In the genomic region with DNA sequence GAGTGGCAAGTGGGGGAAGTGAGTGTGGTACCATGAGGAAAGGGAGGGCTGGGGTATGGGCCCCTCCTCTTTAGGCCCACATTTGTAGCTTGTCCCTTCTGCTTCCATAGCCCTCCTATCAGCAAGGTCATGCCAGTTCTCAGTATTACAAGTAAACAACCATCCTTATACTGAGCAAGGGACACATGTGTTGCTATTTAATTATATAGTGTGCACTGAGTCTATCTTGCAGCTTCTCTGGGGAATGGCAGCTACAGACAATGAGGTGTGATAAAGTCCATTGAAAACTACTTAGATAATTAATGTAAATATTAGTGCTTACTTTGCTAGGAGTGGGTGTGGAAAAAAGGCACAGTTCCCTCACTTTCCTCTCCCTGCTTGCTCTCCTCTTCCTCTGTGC, we compare ENCODE assay signal across 14 mouse cellular contexts.
"Had no signal": no experiment of that assay in that cellular context is flagged by ENCODE, and none has a peak within 500 bp of the region (broad histone marks: within the 10 kb centered on the region; RNA-seq: fewer than 3 reads in every experiment).

No protein-coding gene starts in this region.

- H3K27ac ChIP-seq: kidney, embryonic 15.5 days; liver, embryonic 13.5 days had no signal

- DNase-seq: kidney, adult 8-10 months; kidney, postnatal 10 days; kidney, postnatal 36 days; layer of hippocampus, postnatal 36 days; liver, embryonic 13.5 days; lung, adult 2 months; lung, postnatal 14 days; lung, postnatal 4 days; midbrain, embryonic 14.5 days; right cerebral cortex, postnatal 4 days; thymus, postnatal 25 days had no signal

- H3K27me3 ChIP-seq: kidney, embryonic 15.5 days; liver, embryonic 13.5 days had no signal

- H3K4me3 ChIP-seq: kidney, embryonic 15.5 days; left cerebral cortex, adult 2 months; liver, embryonic 13.5 days had no signal

- H3K36me3 ChIP-seq: kidney, embryonic 15.5 days; liver, embryonic 13.5 days had no signal

- H3K9me3 ChIP-seq: kidney, embryonic 15.5 days; liver, embryonic 13.5 days had no signal

- H3K9ac ChIP-seq: kidney, embryonic 15.5 days; liver, embryonic 13.5 days had no signal

- H3K4me1 ChIP-seq: liver, embryonic 13.5 days had no signal

- H3K4me2 ChIP-seq: kidney, embryonic 15.5 days; liver, embryonic 13.5 days; midbrain, embryonic 11.5 days had no signal
